Mouse (Mus musculus) stomach, postnatal 0 days (tissue): Measurements from ENCODE around the gene Vmn1r155.
"Not testable (repeated sequence)": the region's sequence is repeated elsewhere in the genome, so short reads cannot be mapped to it uniquely, and the experiment has no call there.

ENCODE experiments used
- CTCF ChIP-seq: IDR thresholded peaks from 2 replicates; pipeline ENCODE4 v1.5.1; 2016; ENCODE audit warnings: antibody characterized with exemption, low read depth, mild to moderate bottlenecking, moderate library complexity
- EP300 ChIP-seq: optimal IDR thresholded peaks from 2 replicates; pipeline ENCODE3; 2016; ENCODE audit warnings: antibody characterized with exemption

DNA sequence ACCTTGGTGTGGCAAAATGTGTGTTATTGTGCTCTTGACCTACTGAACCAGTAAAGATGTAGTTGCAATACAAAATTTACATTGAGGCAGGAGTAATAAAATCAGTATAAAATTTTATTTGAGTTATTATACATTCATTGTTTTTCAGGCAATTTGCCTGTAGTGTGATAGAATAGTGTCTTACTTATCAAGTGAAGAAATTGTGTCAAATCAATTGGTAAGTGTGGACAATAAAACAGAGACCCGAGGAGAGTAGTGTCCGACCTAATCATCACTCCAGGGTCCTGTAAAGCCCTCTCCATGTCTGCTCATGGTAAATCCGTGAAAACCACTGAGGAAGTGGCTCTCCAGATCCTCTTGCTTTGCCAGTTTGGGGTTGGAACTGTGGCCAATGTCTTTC, at the start of gene Vmn1r155:
- TF ChIP-seq CTCF, EP300: not testable (repeated sequence)
